Mouse (Mus musculus): ENCODE measurements around the gene Hmx2. TPM values are rescaled to one million over a fixed set of nuclear protein-coding genes. Genes with fewer than 3 reads are reported as not detected.

Hmx2 gene
- polyA plus RNA-seq, 1 experiment from 2014 or later: 1.3 TPM

Other genes with a start within 250 kb of the Hmx2 start
- gene Cuzd1, start 226.5 kb upstream of the Hmx2 start, polyA plus RNA-seq (2015; fragmentation: Nextera tagmentation; extraction: Ambion mirVana): not detected in 2 replicates
- gene Fam24b, start 219.3 kb upstream of the Hmx2 start, polyA plus RNA-seq (2015; fragmentation: Nextera tagmentation; extraction: Ambion mirVana): not detected in 2 replicates
- gene Fam24a, start 214.9 kb upstream of the Hmx2 start, polyA plus RNA-seq (2015; fragmentation: Nextera tagmentation; extraction: Ambion mirVana): not detected in 2 replicates
- 29.3 and 30.2 TPM in 2 replicates for gene 2310057M21Rik, start 186.0 kb upstream of the Hmx2 start, polyA plus RNA-seq (2015; fragmentation: Nextera tagmentation; extraction: Ambion mirVana)
- gene Pstk, start 177.6 kb upstream of the Hmx2 start, polyA plus RNA-seq (2015; fragmentation: Nextera tagmentation; extraction: Ambion mirVana): 49.0 and 51.4 TPM in 2 replicates
- gene Ikzf5, start 138.3 kb upstream of the Hmx2 start, polyA plus RNA-seq (2015; fragmentation: Nextera tagmentation; extraction: Ambion mirVana): 10.4 and 13.4 TPM in 2 replicates
- gene Acadsb, start 138.2 kb upstream of the Hmx2 start, polyA plus RNA-seq (2015; fragmentation: Nextera tagmentation; extraction: Ambion mirVana): 90.0 and 100 TPM in 2 replicates
- gene Hmx3, start 5.9 kb upstream of the Hmx2 start, polyA plus RNA-seq (2015; fragmentation: Nextera tagmentation; extraction: Ambion mirVana): 0.60 and 0.93 TPM in 2 replicates
- gene Bub3, start 11.4 kb downstream of the Hmx2 start, polyA plus RNA-seq (2015; fragmentation: Nextera tagmentation; extraction: Ambion mirVana): 158 and 164 TPM in 2 replicates